Mouse (Mus musculus): Measurements from ENCODE around the gene Rasl10a.
A peak's percentile ranks its signal among the peaks of the same experiment; 100 is the strongest.

Rasl10a gene

DNA sequence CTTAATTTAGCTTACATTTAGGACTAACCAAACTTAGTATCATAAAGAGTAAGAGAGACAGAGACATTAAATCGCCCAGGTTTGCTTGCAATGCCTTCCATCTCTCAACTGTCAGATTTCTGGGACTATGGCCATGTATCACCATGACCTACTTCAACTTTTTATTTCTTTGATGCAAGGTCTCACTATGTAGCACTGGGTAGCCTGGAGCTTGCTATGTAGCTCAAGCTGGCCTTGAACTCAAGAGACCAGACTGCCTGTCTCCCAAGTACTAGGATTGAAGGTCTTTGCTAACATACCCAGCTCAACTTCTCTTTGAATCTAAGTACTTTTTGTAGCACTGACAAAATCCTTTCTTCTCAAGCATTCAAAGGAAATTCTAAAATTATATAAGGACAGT is 31.2 kb downstream of the Rasl10a start:
- DNase-seq, result no peak

DNA sequence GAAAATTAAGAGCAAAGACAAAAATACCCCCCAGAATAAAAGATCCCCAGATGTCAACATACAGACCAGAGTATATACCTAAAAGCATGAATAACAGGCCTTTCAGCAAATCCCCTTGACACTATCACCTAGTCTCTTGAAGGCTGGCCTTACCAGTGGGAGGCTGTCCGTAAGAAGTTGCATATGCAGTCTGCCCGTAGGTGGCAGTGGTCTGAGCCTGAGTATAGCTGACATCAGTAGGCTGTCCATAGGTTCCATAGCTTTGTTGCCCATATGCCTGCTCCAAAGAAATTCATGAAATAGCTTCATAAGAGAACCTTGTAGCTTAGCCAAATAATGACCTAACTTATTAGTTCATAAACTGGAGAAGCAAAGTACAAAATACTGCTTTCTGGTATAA is 33.8 kb downstream of the Rasl10a start:
- DNase-seq, result no peak

DNA sequence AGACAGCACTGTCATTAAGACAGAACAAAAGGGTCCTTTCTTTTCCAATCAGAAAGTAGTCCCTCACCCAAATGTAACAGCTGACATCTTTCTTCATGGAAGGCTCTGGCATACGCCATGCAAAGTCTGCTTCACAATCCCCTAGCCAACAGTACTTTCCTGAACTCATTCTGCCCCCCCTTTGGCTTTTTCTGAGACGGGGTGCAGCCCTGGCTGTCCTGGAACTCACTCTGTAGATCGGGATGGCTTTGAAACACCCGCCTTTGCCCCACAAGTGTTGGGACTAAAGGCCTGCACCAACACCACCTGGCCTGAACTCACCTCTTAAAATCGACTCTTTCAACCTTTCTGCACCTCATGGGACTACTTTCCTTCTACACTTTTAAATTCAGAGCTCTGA is 37.9 kb downstream of the Rasl10a start:
- no peak for DNase-seq

DNA sequence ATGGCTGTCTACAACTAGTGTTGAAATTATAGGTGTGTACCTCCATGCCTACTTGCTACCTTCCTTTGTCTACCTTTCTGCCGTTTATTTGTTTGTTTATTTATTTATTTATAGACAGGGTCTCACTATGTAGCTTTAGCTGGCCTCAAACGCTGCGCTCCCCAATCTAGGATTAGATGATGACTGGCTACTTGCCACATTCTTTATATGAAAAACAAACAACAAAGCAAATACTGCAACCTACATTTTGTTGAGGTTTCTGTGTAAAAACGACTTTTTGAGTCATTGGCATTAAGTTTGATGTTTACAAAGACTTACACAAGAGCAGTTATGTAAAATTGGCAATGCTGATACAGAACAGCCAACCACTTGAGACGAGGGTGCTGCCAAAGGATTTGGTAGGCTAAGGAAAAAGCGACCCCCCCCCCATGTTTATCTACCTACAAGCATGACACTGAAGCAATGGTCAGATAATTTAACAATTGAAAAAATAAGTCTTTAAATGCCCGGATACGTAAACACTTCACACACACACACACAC is 38.6 kb downstream of the Rasl10a start:
- DNase-seq, result no peak

DNA sequence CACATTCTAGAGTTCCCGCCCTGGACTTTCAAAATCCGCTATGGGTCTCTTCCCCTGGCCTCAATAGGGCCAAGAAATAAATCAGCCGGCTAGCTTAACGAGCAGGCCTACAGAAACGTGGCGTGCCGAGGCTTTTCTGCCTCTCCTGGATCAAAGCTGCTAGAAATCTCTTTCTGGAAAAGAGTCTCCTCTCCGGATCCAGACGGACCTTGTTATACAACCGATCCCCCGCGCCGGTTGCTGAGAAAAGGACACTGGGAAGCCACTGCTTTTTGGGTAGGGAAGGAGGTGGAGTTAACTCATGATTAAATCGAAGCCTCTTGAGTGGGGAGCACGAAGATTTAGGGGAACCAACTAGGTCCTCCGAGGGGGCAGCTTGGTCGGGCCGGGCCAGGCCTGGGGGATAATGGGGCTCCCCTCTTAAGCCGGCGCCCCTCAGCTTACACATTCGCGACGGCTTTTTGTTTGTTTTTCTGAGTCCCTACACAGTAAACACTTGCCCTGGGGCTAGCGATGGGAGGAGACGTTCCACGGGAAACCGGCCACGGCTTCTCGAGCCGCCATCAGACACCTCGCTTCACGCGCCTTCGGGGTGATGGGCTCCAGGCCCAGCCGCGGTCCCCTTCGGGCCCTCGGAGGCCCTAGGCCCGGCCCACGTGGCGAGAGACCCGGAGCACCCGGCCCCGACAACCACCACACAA is 40.3 kb downstream of the Rasl10a start:
- peak; percentile 44 for DNase-seq

DNA sequence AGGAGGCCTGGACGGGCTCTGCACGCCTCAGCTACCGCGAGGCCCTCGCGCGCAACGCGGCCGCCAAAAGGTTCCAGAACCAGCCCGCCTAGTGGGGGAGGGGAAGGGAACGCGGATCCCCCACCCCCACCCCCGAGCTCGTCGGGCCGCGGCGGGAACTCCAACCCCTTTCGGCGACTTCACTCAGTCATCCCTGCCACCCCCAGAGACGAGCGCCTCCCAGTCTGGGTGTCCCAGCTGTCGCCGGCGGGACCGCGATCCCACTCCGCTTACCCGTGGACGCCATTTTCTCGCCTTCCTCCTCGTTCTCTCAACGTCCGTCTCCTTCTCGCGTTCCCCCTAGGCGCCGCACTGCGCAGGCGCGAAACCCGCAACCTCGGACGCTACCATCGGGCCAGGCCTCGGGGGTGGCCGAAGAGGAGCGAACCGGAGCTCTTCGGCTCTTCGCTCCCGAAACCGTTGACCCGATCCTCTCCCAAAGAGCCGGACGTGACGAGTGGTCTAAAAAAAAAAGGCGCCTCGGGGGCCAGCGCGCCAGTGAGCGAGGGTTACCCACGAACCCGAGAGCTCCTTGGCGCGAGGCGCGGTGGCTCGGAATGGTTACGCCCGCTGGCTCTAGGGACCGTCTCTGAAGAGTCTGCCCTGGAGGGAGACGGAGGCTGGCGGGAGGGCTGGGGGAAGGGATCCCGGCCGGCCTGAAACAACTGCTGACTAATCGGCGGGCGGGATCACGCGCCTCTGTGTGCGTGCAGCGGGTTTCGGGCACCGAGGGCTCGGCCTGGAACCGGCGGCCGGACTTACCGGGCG is 41.0 kb downstream of the Rasl10a start, which contains the start of the genes Rhbdd3 and Ewsr1:
Gene Rhbdd3, plus strand, starts transcription at position 191 of the 807 bp plus-strand sequence.
Gene Ewsr1, minus strand, starts transcription at position 531 of the 807 bp plus-strand sequence.
- DNase-seq, result peak; percentile 94

DNA sequence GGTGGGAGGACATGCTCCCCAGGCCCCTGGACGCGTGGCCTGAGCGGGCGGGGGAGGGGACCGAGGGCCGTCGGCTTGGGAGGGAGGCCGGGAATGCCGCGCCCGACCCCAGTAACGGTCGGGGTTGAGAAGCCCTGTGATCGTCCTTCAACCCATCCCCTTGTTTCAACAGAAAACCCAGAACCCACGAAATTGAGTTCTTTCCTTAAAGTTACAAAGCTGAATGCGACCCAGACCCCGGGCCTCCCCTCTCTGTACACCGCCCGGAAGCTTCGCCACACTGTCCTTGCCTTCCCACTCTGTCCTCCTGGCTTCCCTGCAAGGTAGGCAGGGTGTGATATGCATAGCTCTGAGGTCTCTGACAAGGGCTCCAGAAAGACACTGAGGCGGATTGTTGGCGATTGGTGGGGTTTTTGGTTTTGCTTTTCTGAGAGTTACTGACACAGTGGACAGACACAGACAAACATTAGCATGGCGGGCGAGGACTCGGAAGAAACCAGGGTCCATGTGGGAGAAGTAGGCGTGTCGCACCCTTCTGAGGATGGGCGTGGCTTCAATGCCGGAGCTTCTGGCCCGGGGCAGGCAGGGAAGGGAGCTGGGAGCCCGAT is 41.8 kb downstream of the Rasl10a start:
- peak; percentile 83 for DNase-seq

DNA sequence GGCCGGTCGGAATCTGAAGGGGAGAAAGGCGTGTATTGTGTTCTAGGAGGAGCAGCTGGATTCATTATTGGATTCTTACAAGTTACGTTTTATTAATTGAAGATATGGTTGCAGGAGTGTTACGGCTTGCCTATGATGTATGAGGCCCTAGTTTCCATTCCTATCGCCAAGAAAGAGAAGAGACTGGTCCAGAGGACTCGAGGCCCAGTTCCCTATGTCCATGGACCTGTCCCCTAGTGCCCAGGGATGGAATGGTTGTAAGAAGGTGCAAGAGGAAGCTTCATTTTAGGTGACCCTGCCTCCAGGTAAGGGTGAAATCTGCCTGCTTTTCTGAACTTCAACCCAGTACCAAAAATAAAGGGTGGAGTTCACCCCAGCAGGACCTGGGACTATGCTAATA is 42.4 kb downstream of the Rasl10a start:
- no peak for DNase-seq

DNA sequence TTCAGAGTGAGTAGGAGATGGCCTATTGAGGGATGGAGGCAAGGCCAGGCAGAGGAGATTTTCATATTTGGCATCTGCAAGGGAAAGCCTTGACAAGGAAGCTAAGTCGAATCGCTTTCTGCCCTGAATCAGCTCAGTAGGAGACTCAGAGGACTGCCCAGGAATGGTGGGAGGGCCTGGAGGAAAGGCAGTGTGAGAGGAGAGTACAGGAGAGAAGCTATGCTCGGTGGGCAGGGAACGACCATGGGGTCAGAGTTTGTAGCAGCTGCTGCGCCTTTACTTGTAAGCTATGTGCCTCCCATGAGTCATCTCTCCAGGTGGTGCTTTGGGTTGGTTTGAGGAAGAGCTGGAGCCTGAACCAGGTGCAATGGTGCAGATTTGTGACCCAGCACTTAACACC is 42.9 kb downstream of the Rasl10a start:
- DNase-seq, result no peak

DNA sequence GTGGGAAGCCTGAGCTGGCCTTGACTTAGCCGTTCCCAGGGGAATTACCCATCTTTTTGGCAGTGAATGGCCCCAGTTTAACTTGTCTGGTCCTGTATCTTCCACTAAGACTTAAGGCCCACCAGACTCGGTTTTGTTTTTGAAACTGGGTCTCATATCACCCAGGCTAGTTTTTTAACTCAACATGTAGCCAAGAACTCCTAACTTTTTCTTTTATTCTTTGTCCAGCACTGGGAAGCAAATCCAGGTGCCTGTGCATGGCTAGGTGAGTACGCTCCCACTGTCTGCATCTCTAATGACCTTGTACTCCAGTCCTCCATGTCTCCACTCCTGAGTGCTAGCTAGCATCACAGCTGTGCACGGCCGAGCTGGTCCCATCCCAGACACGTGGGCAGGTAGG is 43.7 kb downstream of the Rasl10a start:
- DNase-seq, result no peak

DNA sequence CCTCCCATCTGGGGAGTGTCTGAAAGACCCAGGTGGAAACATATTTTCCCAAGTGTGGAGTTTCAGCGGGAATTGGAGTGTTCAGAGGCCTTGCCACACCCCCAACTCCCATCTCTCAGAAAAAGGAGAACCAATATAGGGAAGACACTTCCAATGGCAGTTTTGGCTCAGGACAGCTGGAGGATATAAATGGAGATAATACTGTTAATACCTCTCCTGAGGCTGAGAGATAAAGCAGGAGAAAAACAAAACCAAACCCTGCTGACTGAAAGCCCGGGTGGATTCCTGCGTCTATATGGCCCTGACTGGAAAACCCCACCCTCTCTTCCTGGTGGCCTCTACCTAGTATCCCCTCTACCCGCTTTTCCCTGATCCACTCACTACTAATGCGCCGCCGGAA is 44.5 kb downstream of the Rasl10a start:
- no peak for DNase-seq

DNA sequence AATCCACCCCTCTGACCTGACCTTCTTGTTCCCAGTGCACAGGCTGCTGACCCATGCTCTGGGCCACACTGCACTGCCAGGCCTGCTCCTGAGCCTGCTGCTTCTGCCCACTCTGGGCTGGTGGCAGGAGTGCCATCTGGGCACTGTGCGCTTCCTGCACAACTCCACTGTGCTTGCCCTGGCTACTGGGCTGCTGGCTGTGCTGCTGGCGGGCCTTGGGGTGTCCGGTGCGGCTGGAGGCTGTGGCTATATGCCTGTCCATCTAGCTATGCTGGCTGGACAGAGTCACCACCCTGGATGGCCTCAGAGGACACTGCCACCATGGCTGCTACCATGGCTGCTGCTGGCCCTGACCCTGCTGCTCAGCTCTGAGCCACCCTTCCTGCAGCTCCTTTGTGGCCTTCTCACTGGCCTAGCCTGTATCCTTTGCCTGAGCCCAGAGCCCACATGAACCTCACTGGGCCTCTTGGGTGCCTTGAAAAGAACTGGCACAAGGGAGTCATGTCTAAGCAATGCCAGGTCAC is 46.1 kb downstream of the Rasl10a start:
- DNase-seq, result no peak

DNA sequence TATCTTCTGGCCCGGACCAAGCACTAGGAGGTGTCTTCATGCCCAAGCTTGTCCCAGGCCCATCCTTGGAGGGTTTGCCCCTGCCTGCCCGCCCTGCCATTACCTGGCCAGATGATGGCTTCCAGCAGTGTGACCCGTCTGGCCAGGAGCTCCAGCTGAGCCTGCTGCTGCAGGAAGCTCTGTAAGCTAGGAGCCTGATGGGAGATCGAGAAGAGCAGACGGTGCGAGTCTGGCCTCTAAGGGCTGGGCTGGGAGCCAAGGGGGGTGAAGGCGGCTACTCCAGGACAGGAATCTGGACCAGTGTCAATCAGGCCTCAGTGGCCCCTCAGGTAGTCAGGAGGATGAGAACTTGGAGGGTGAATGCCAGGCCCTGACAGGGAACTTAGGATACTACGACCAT is 51.5 kb downstream of the Rasl10a start:
- DNase-seq, result no peak
